Mouse (Mus musculus) liver (tissue): Measurements from ENCODE around the gene Csrnp3.
A peak's percentile ranks its signal among the peaks of the same experiment; 100 is the strongest.

Source experiments
- DNase-seq: peaks from one replicate; pipeline ENCODE4 v3.0.0-alpha.2; 2020; ENCODE audit warnings: mixed read lengths

Csrnp3 gene

DNA sequence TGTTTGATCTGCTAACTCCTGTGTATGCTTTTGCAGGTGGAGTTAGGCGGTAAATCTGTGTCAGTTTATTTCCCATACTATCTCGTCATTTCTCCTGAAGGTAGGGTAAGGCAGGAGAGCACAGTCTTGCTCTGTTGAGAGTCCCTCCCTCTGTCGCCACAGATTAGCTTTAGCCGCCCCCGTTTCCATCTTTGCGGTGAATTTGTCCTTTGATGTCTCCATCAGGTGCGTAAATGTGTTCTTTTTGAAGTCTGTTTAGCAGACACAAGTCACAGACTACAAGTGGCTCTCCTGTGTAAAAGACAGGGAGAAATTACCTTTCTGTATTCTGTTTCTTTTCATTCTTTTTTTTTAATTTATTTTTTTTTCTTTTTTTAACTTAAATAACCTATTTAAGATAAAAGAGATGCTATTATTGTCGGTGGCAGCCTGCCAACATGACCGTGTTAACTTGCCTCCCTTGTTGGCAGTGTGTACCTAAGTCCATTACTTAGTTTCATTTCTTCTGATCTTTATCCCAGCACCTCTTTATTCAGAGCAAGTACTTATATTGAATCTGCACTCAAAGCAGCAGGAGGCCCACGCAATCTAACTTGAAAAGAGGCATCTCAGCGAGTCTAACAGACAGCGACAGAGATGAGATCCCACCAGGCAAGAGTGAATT is 25.5 kb downstream of the Csrnp3 start:
- no peak for DNase-seq

DNA sequence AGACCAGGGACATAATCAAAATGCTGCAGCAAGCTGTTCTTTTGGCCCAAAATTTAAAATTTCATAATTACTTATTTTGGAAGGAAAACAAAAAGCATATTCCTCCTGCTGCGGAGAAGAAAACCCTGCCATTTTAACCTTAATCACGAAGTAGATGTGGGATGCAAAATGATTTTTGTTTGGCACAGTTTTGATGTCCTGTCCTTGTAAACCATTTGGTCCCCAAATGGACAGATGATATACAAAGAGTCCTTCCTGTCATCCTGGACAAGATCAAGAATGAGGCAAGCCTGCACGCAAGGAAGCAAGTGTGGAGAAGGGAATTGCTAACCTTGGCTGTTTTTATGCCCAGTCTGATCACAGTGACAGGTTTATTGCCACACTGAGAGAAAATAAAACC is 46.0 kb downstream of the Csrnp3 start:
- DNase-seq = no peak

DNA sequence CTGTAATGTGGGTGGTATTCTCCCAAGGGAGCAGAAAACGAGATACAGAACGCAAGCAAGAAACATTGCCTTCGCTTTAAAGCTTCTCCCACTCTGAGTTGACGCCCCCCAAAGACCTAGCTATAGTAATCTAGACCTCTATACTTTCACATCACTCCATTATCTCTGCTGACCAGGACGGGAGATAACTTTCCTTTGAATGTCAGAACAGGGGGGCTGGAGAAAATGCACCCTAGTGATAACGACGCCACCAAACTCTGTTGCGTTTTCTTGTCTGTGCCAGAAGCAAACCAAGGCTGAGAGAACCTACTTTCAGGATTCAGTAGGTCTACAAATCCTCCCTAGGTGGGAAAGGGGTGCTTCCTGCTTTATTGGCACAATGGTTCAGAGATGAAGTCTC is 47.7 kb downstream of the Csrnp3 start:
- DNase-seq = peak; percentile 63

DNA sequence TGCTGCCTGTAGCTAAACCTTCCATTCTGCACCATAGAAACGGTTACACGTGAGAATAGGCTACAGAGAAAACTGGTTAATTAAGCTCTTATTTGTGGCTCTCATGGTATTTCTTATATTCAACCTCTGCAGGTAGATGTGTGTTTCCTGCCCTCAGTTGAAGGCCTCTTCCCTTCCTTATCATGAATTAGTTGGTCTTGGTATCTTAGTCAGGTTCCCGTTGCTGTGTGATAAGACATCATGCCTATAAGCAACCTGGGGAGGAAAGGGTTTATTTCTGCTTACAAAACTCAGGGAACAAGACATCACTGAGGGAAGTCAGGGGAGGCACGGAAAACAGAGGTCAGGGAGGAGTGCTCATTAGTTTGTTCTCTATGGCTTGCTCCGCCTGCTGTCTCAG is 48.7 kb downstream of the Csrnp3 start:
- peak; percentile 15 for DNase-seq

DNA sequence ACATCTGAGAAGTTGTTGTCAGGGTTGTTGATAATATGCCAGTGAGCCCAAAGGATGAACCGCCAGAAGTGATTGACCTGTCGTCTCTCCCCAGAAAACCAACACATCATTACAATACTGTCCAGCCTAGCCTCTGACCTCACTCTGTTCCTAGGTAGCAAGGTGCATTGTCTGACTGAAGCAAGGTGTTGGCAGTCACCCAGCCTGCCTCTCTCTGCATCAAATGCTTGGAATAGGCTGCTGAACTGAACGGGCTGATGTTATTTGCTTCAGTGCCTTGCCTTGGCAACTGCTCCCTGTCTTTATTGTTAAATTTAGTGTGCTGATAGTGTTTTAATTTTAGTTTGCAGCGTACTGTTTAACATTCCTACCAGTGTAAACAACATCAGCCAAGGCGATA is 51.0 kb downstream of the Csrnp3 start:
- no peak for DNase-seq

DNA sequence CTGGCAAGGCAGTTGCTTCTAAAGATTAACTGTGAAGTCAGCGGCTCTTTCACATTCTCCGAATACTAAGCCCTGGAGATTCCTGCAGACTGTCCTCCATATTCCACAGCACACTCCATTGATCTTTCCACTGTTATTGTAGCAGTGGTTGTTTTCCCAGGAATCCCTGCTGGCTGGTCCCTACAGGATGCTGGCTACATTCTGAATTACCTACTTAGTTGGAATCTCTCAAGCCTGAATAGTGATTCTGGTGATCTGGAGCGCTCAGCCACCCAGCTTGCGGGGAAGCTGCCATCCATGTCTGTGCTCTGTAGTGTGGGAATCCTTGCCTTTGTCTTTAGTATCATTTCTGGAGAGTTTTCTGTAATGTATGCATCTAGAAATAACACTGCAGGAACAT is 51.5 kb downstream of the Csrnp3 start:
- DNase-seq = no peak

DNA sequence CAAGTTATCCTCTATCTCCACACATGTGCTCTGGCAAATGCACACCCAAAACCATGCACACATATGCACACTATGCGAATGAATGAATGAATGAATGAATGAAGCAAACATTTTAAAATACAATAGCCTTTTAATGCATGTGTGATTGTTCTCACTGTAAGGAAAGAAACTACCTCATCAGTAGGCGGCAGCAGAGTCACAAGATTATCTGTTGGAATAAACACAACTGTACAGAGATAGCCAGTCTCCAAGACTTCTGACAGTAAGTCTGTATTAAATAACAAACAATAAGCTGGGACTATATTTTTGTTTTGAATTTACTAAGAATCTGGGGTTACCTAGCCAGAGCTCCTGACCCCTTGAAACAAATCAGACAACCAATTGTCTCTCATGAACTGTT is 53.9 kb downstream of the Csrnp3 start:
- DNase-seq = peak; percentile 15

DNA sequence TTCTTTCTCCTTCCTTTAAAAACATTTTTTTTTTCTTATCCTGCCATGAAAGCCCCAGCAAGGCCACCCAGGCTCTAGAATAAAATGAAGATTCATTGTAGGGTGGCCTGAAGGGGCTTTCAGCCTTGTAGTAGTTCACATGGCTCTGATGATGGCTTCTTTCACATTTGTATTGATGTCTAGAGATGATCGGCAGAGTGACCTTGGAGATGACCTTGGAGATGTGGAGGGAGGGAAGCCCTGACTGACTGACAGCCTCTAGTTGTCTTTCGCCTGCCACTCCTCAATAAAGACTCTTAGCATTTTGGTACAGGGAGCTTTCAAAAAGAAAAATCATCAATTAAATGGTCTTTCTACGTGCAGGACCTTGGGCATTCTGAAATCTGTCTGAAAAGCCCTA is 63.0 kb downstream of the Csrnp3 start:
- DNase-seq = no peak

DNA sequence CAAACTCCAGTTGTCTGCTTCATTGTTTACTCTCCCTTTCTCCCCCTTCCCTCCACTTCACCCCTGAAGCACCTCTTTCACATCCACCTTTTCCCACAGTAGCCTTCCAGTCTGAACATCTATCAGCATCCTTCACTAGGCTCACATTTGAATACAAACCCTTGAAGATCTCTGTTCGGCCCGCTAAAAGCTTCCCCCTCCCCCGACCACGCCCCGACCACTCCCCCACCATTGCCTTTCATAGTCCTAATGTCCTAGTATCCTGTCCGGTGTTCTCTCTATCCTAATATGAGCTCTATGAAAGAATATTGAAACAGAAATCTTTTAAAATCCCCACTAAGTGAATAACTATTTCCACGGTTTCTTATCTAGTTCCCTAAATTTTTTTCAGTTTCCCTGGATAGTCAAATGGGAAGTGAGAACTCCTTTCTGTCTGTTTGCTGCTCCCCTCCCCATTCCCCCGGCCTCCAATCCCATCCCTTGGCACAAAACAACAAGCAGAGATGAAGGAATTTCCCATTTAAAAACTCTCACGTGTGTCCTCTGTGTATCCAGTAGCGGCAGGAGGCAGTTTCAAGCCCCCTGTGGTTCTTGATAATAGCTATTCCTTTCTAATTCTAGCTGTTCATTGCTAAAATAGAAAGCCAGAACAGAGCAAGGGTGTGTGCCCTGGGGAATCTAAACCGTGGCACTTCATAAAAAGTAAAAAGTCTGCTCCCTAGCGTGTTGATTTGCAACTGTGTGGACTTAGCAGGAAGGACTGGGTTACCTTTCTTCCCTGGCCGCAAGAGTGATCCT is 64.4 kb downstream of the Csrnp3 start:
- DNase-seq = no peak

DNA sequence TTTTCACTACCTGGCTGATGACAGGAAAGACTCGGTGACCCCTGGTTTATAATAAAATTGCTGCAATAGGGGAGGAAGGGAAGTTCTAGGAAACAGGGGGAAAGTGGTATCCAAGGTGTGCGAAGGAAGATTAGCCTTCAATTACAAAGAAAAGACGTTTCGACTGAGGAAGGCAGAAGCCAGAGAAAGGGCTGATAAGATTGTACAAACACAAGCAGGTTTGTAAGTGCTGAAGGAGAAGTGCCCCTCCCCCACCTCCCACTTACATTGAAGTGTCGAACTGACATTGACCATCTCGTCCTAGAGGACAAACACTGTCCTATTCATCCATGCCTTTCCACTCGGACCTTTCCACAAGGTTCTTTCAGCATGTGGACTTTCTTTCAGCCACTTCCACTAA is 70.4 kb downstream of the Csrnp3 start:
- peak; percentile 51 for DNase-seq

DNA sequence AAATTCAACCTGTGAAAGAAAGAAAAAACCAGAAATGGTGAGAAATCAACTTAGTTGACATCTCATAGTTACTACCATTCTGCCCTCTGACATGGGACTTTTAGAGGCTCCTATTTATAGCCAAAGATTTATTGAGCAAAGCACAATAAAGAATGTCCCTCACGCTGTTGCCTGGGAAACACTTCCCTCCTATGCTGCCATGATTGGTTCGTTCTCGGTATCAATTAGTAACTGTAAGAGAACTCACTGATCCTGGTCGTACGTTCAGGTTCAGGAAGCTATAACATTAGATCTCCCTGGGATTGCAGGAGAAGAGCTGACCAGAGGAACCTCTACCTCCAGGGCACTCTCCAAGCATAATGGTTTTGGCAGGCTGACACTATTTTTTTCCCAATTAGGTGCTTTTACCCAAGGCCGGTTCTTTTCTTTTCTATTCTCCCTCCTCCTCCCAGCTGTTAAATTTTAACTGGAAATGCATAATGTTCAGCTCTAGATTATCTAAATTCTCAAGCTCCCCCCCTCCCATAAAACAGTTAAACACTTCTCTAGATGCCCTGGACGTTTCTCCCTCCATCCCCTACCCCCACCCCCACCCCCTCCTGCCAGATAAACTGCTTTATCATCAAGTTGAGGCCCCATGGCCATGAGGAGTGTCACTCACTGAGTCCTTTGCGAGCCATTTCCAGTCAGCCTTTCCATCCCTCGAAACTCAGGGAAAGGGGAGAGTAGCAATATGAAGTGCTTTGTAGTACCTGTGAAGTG is 75.3 kb downstream of the Csrnp3 start:
- DNase-seq = no peak

DNA sequence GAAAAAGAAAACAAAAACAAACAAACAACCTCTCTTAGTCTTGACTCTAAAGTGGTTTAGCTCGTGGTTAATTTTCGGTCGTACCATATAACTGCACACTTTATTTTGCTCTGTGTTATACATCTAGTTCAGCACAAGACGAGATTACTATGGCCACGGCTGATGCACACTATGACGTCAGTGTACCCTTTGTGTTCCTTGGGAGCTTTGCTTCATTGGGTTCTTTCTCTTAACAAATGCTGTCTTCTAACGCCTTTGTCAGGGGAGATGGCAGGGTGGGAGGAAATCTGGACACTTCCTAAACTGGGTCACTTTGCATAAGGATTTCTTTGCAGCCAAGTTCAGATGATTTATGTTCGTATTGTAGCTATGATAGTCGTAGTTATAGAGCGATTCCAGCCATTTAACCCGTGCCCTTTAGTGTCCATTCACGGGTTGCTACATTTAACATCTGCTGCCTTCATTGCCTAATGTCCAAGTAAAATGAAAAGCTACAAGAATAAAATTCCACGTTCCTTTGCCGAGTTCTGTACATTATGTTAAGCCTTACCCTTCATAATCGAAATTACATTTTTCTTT is 79.9 kb downstream of the Csrnp3 start:
- DNase-seq = no peak

DNA sequence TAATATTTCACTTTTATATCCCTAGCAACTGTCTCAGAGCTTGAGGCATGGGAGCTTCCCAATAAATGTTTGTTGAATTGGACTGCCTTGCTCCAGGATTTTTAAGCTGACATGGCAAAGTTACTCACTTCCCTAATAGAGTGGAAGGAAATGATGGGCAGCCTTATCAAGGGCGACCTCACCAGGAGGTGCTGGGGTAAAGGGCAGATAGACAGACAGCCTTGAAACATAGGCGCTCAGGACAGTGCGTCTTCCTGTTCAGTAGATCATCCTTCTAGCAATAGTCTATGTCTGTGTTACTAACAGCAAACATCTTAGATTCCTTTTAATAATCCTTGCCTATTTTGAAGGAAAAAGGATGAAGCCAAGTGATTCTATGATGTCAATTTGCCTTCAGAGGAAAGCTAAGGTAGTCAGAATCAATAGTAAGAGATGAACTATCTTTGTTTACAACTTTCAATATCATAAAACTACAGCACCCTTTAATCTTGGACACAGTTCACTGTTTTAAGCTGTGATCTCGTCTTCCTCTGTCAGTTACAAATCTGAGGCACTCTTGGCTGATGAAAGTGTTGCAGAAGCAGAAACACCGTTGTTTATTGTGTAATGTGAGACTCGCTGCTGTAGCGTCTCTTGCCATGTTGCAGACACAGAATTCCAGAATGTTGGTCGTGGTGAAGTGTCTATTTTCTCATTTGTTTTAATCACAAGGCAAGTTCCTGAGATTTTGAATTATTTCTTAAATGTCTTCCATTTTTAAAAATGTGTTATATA is 81.6 kb downstream of the Csrnp3 start:
- peak; percentile 14 for DNase-seq

DNA sequence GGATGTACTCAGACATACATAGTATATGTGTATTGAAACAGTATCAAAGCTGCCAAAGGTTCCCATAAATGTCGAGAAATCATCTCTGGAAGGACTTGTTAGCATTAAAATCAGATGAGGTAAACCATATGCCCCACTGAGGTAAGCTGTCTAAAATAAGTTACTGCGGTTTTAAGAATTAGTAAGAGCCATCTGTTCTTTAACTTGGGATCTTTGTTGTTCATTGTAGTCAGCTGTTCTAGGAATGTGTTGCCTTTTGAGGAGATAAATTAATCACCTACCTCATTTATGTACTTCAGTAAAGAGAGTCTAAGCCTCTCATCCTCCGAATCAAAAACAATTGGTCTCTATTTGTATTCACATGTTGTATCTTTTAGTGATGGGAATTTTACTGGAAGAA is 83.7 kb downstream of the Csrnp3 start:
- no peak for DNase-seq

DNA sequence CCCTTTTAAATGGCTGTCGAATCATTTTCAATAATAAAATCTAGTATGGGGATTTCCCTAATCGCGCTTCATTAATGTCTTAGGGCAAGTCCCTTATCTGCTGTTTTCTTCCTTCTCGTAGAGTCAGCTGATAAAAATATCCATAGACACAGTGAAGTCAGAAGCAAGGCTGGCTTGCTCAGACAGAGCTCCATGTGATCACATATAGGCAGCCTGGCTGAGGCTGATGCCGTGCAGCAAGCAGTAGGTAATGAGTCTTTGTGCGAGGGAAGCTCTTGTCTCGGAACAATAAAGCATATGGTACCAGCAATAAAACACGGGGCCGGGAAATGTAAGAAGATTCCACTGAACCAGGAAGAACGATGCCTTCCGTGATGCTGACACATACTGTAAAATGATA is 84.4 kb downstream of the Csrnp3 start:
- DNase-seq = peak; percentile 12

DNA sequence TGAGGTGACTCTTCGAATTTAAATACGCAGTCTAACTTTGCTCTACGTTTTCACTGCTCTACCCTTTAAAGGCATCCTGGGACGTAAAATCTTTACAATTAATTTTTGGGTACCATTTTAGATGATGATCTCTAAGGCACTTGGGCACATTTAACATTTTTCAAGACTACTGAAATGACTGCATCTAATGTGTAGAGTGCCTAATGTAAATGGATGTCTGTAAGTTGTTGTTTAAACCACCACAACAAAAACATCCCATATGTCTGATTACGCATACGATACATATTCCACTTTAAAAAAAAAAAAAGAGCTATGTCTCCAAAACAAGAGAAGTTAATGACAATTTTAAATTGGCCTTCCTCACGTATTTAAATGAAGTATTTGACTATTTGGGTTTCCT is 85.7 kb downstream of the Csrnp3 start:
- DNase-seq = no peak

DNA sequence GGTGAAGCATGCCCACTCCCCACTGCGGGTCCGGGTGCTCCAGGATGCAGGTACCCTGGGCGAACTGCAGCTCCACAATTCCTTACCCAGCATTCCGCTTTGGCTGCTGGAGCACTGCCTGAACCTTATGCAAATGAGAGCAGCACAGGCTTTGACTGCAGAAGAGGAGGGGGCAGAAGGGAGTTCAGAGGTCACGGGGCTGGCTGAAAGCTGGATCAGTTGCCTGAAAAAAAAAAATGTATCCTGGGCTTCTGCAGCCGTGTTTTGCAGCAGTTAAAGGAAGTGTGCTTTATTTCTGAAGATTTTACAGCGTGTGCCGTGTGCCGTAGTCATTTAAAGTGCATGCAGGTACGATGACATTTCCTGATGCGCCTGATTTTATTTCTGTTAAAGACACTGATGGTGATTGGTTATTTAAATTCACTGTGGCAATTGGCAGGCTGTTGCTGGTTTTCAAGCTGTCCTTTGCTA is 86.3 kb downstream of the Csrnp3 start:
- DNase-seq = peak; percentile 47

DNA sequence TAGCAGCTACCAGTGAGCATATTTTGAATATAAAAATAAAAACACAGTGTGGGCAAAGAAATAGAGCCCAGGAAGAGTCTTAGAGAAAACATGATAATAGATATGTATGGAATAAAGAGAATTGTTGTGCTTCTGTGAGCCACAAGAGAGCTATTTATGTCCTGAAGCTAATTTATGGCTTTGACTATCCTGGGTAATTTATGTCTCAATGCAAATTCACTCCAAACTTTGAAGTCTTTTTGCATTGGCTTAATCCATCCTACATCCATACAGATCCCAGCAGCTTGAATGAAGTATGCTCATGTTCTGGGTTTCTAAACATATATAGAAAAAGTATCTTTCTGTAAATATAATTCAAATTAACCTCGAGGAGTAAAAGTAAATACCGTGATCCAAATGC is 88.5 kb downstream of the Csrnp3 start:
- DNase-seq = no peak

DNA sequence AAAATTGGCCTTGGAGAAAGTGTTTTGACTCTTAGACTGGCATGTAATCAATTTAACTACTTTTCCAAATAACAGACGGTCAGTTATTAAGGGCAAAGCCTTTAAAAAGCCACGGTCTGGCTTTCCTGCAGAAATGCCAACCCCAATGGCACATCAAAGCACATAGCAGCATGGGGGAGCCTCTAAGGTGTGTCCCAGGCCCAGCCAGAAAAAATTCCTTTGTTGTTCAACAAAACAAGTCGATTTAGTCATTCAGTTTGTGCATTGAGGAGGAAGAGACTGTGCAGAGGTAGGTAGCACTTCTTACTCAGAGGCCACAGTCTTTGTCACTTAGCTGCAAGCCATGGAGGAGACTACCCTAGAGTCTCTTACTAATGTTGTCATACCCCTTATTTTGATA is 93.3 kb downstream of the Csrnp3 start:
- no peak for DNase-seq

DNA sequence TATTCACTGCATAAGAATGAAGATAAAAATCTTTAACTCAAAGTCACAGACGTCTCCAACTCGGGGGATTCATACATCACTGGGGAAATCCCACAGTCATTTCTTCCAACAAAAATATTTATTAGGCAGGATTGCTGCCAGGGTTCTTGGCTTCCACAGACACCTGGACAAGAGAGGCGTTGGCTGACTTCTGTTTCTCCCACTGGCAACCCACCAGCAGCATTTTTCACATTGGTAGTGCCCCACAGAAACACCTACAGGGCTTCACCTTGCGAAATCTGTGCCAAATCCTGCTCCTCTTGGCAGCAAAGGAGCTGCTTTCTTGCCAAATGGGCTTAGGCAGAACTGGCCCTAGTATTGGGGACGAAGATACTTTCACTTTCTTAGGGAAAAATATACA is 94.8 kb downstream of the Csrnp3 start:
- DNase-seq = no peak

DNA sequence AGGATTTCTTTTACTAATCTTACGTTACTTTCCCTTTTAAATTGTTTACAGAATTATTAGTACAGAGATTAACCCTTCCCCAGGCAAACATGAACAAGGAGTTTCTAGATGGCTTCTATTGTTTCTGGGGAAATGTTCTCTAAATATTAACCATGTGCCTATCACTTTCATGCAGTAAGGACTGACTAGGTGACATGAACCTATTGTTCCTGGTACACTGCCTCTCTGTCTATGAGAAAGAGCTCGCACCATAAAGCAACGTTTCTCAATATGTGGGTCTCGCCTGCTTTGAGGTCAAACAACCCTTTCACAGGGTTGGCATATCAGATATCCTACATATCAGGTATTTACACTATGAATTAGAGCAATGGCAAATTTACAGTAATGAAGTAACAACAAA is 96.8 kb downstream of the Csrnp3 start:
- no peak for DNase-seq

DNA sequence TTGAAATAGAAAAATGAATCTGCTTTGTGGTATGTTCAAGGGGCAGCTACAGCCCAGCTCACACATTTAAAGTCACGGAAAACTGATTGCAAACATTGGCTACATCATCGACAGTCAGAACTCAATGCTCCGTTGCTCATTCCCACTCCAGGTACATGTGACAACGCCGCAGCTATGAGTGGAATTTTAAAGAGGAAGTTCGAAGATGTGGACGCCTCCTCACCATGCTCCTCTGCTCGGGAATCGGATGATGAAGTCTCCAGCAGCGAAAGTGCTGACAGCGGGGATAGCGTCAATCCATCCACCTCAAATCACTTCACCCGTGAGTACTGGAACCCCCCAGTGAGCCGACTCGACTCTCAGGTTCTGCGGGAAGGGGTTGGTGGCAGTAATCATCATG is 103.2 kb downstream of the Csrnp3 start:
- no peak for DNase-seq
